Mouse (Mus musculus): ENCODE data around the gene Zfp82.

GRCm38 (mm10) chr7:30064622-30065021, 8.1 kb downstream of the Zfp82 start:
- no peak for TF ChIP-seq HCFC1 (IDR thresholded peaks at IDR 0.05; ENCODE audit: borderline replicate concordance, insufficient read depth, low read length)
- no peak for TF ChIP-seq ZC3H11A (IDR thresholded peaks at IDR 0.05; ENCODE audit: borderline replicate concordance, low read depth, low read length)
- TF ChIP-seq MAFK (IDR thresholded peaks at IDR 0.05; ENCODE audit: insufficient read depth, low read depth, low read length) = no peak
- TF ChIP-seq CHD2 (IDR thresholded peaks at IDR 0.05; ENCODE audit: low read depth, low read length) = no peak
- no peak for TF ChIP-seq ZNF384 (IDR thresholded peaks at IDR 0.05; ENCODE audit: low read depth, low read length)

Data from ES-E14 (cell line).